Mouse (Mus musculus) A20 (cell line): Measurements from ENCODE around the gene Abtb1.
A peak's percentile ranks its signal among the peaks of the same experiment; 100 is the strongest.

ENCODE experiments used
- DNase-seq: peaks from one replicate; pipeline ENCODE4 v3.0.0-alpha.2; 2011; ENCODE audit warnings: low read depth, low spot score

Gene Abtb1

GRCm38 (mm10) chr6:88855636-88856035 is 13.9 kb upstream of the Abtb1 start:
- peak; percentile 75 for DNase-seq

GRCm38 (mm10) chr6:88854509-88854908 is 12.7 kb upstream of the Abtb1 start:
- DNase-seq = no peak

DNA sequence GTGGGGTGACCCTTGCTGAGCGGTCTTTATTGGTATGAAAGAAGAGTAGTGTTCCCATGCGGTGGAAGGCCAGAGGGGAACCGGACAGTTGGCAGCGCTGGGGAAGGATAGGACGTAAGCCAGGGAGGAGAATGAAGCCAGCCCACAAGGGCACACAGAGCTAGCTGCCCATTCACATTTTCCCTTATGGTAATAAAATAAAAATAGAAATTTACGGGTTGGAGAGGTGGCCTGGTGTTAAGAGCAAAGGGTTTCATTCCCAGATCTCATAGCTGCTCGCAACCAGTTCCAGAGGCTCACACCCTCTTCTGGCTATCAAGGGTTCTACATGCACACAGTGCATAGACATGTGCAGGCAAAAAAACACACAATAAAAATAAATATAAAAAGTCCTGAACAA is 8.2 kb upstream of the Abtb1 start:
- no peak for DNase-seq

DNA sequence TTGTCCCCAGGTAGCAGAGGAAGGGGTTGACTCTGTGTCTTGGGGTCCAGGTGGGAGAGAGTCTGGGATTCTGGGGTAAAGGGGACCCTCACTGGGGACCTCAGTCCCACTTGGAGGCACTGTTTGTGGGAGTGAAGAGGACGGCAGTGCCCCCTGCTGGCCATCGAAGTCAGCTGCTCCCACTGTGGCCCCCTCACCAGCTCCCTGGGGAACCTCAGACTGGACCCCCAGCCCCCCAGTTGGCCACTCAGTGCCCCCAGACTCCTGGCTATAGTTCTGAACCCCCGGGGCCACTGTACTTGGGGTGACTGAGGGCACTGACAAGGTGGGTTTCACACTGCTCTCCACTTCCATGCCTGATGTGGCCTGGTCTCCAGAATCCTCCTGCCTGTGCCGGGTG is 7.5 kb upstream of the Abtb1 start:
- peak; percentile 53 for DNase-seq

- DNase-seq = no peak
These were observed 5.8 kb upstream of the Abtb1 start for GRCm38 (mm10) chr6:88847571-88847970.

GRCm38 (mm10) chr6:88844901-88845565 is 3.2 kb upstream of the Abtb1 start:
- no peak for DNase-seq

GRCm38 (mm10) chr6:88843781-88844725 is 2.3 kb upstream of the Abtb1 start:
- no peak for DNase-seq

DNA sequence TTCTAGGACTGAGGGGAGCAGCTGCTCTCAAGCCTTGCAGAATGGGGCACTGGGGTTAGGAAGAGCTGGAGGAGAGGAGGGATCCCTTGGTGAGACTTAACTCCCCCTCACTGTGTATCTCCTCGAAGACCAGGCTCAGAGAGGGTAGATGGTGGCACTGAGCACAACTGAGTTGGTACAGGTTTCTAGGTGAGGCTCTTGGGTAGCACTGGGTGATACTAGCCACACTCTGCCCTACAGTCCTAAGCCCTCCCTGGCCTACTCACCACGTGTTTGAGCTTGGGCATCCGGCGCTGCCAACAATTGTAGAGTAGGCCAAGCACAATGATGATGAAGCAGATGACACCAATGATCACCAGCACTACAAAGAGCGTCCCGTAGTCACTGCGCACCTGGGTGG is 1.5 kb upstream of the Abtb1 start:
- DNase-seq = no peak

DNA sequence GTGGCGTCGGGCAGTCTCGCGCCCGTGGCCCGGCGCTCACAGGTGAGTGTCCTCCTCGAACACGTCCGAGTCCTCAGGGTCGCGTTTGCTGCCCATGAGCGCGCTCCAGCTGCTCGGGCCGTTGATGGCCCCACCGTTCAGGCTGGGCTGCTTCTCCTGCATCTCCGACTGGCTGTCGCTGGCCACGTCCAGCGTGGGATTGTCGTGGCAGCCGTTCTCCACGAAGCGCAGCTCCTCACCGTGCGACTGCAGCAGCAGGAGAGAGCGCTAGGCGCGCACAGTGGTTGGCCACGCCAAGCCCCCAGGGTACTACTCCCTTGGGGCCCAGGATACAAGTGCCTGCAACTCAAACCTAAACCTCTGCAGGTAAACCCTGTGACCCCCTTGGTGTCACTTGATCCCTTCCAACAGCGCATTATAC is 957 bp upstream of the Abtb1 start:
- no peak for DNase-seq

DNA sequence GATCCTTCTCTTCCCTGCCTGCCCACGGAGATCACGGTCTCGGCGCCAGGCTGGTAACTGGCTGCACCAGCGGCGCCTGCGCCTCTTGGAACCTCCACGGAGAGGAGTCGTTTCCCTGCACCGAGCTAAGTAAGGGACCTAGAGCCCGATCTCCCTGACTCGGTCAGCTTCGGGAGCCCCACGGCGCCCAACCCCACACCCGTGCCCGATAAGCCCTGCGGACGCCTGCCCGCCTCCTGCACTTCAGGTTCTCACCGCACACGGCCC is 337 bp downstream of the Abtb1 start:
- DNase-seq = no peak

GRCm38 (mm10) chr6:88840791-88841513 is 832 bp downstream of the Abtb1 start:
- no peak for DNase-seq

DNA sequence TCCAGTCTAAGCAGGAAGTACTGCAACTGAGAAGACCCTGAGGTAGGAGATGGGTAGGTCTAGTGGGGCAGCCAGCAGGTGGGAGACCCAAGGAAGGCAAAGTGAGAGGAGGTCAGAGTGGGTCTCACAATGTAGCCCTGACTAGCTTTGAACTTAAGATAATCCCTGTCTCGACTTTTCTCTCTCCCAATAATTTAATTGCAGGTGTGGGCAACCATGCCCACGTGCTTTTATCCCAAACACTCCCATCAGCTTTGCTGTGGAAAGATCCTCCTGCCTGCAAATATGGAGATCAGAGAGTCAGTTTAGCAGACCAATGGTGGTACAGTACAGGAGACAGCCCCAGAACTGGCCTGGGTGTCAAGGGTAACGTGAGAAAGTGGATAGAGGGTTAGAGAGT is 1.6 kb downstream of the Abtb1 start:
- no peak for DNase-seq

- DNase-seq = no peak
These were observed 2.4 kb downstream of the Abtb1 start for GRCm38 (mm10) chr6:88839135-88839970.

DNA sequence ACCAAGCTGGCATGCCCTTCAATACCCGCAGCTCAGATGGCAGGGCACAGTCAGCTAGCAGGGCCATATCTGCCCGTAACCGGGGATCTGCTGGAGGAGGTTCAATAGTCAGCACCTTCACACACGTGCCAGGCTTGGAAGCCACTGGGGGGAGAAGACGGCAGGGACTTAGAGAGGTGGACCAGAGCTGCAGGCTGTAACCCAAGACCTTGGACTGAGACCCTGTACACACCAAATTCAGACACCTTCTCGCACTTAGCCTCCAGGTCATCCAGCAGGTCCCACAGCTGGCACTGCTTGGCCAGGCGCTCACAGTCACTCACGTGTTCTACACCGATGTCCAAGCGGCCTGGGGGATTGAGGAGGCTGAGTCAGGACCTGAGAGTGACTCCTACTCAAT is 3.2 kb downstream of the Abtb1 start:
- no peak for DNase-seq

DNA sequence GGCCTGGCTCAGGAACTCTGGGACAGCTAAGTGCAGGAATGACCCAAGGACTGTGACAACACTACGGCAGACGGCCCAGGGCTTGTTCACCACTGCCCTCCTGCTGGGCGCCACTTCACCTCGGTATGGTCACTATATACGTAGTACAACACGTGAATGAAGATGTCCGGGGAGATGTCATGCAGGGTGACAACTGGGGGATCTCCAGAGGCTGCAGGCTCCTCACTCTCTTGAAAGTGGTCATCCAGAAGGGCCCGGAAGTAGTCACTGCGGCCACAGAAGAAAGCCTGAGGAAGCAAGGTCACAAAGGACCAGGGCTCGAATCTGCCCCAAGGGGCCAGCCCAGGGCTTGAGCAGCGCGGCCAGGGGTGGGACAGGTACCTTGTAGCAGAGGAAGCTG is 3.8 kb downstream of the Abtb1 start:
- DNase-seq = no peak

GRCm38 (mm10) chr6:88836178-88836819 is 5.5 kb downstream of the Abtb1 start:
- DNase-seq = no peak

DNA sequence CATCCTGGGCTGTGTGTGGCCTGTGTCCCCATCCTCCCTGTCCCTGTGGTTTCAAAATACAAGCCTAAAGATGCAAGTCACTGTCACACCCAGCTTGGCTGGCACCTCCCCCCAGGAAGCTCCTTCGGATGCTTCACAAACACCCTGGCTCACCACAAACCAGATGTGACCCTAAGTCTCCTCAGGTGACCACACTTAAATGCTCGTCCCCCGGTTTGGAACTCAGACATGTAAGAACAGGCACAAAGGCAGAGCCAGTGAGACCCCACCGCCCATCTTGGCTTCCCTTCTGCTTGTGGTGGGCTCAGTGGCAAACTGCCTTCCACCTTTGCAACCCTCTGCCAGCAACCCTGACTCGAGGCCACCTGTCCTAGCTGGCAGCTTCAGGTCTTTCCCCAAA is 6.7 kb downstream of the Abtb1 start:
- peak; percentile 30 for DNase-seq

GRCm38 (mm10) chr6:88833340-88834140 is 8.2 kb downstream of the Abtb1 start:
- peak; percentile 45 for DNase-seq

- DNase-seq = peak; percentile 85
These were observed 9.1 kb downstream of the Abtb1 start for GRCm38 (mm10) chr6:88832663-88833062.

GRCm38 (mm10) chr6:88831456-88831855 is 10.3 kb downstream of the Abtb1 start:
- peak; percentile 87 for DNase-seq
